Mouse (Mus musculus) spleen, postnatal 36 days (tissue): ENCODE measurements around the gene Gm4881.

ENCODE experiments used
- DNase-seq, 2 experiments: peaks; one replicate each; pipeline ENCODE4 v3.0.0; 2022; ENCODE audit warnings: low spot score in 2 of 2, mixed read lengths in 1 of 2

Gene Gm4881

GRCm38 (mm10) chr7:24944257-24944950 is at the start of gene Gm4881:
Gene Gm4881 (minus strand): TSS chr7:24944494.
- no peak for DNase-seq

GRCm38 (mm10) chr7:24993081-24993480 is 48.8 kb upstream of the Gm4881 start:
- DNase-seq, result no peak

- no peak for DNase-seq
Observed at GRCm38 (mm10) chr7:24990478-24990877, 46.2 kb upstream of the Gm4881 start.

- no peak for DNase-seq
Observed at GRCm38 (mm10) chr7:24987941-24988340, 43.6 kb upstream of the Gm4881 start.

- no peak for DNase-seq
Observed at GRCm38 (mm10) chr7:24985799-24986198, 41.5 kb upstream of the Gm4881 start.

- no peak for DNase-seq
Observed at GRCm38 (mm10) chr7:24984307-24984706, 40.0 kb upstream of the Gm4881 start.

- no peak for DNase-seq
Observed at GRCm38 (mm10) chr7:24983396-24983795, 39.1 kb upstream of the Gm4881 start.

- DNase-seq, result no peak
Observed at GRCm38 (mm10) chr7:24980439-24980838, 36.1 kb upstream of the Gm4881 start.

GRCm38 (mm10) chr7:24978781-24979180 is 34.5 kb upstream of the Gm4881 start:
- peak in 1 of 2 experiments; percentile 41 for DNase-seq

GRCm38 (mm10) chr7:24974893-24975595 is 30.8 kb upstream of the Gm4881 start:
- DNase-seq, result no peak

GRCm38 (mm10) chr7:24973902-24974301 is 29.6 kb upstream of the Gm4881 start:
- DNase-seq, result no peak

- no peak for DNase-seq
Observed at GRCm38 (mm10) chr7:24973208-24973607, 28.9 kb upstream of the Gm4881 start.

GRCm38 (mm10) chr7:24971972-24972893 is 27.9 kb upstream of the Gm4881 start, which contains the start of gene Rabac1:
Gene Rabac1 (minus strand): TSS chr7:24972754.
- DNase-seq, result peak; percentile 91 to 94

GRCm38 (mm10) chr7:24971261-24971971 is 27.1 kb upstream of the Gm4881 start:
- peak; percentile 15 to 22 for DNase-seq

- no peak for DNase-seq
Observed at GRCm38 (mm10) chr7:24970341-24970740, 26.0 kb upstream of the Gm4881 start.

- no peak for DNase-seq
Observed at GRCm38 (mm10) chr7:24969805-24970204, 25.5 kb upstream of the Gm4881 start.

- DNase-seq, result no peak
Observed at GRCm38 (mm10) chr7:24968463-24968862, 24.2 kb upstream of the Gm4881 start.

GRCm38 (mm10) chr7:24967966-24968365 is 23.7 kb upstream of the Gm4881 start:
- no peak for DNase-seq

GRCm38 (mm10) chr7:24964897-24965535 is 20.7 kb upstream of the Gm4881 start:
- peak; percentile 70 to 77 for DNase-seq

- DNase-seq, result no peak
Observed at GRCm38 (mm10) chr7:24964288-24964687, 20.0 kb upstream of the Gm4881 start.

GRCm38 (mm10) chr7:24955226-24955625 is 10.9 kb upstream of the Gm4881 start:
- no peak for DNase-seq
